Mouse (Mus musculus) urinary bladder, postnatal 36 days (tissue): Measurements from ENCODE around the gene Asb6.

Experiments
- DNase-seq, 2 experiments: peaks; one replicate each; pipeline ENCODE4 v3.0.0; 2022; ENCODE audit warnings: low spot score in 2 of 2, mixed read lengths in 1 of 2

Asb6 gene

DNA sequence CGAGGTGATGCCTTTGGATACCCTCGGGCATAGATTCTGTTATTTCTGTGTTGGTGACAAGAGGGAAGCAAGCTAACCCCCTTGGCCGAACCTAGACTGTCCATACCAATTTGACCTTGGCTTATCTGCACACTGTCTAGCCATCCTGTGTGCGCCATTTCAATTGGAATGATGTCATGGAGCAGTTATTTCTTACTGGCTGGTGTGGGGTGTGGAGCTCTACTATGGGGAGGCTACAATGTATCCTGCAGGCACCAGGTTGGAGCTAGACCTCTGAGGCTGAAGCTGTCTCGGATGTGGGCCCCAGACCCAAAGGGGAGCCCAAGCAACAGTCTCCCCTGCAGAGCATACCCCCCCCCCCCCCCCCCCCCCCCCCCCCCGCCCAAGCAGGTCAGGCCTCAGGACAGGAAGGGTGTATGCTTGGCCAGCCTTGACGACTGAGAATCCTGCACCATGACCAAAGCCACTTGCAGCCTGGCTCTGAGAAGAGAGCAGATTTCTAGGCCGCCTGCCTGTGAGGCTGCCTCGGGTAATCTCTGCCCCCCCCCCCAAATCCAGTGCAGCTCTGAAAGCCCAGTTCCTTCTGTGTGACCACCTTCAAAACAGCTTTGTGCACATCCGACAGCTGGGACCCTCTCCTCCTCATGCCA lies 4.4 kb upstream of the Asb6 start, which contains the start of gene Prrx2:
TSS of gene Prrx2 (plus strand) at position 600 of the 650 bp plus-strand sequence.
- DNase-seq: no peak

- no peak for DNase-seq
These were observed 3.5 kb upstream of the Asb6 start for GRCm38 (mm10) chr2:30833644-30834043.

- no peak for DNase-seq
These were observed 818 bp downstream of the Asb6 start for GRCm38 (mm10) chr2:30829315-30829714.

- peak; percentile 93 to 94 for DNase-seq
These were observed 2.2 kb downstream of the Asb6 start for GRCm38 (mm10) chr2:30827749-30828475.

DNA sequence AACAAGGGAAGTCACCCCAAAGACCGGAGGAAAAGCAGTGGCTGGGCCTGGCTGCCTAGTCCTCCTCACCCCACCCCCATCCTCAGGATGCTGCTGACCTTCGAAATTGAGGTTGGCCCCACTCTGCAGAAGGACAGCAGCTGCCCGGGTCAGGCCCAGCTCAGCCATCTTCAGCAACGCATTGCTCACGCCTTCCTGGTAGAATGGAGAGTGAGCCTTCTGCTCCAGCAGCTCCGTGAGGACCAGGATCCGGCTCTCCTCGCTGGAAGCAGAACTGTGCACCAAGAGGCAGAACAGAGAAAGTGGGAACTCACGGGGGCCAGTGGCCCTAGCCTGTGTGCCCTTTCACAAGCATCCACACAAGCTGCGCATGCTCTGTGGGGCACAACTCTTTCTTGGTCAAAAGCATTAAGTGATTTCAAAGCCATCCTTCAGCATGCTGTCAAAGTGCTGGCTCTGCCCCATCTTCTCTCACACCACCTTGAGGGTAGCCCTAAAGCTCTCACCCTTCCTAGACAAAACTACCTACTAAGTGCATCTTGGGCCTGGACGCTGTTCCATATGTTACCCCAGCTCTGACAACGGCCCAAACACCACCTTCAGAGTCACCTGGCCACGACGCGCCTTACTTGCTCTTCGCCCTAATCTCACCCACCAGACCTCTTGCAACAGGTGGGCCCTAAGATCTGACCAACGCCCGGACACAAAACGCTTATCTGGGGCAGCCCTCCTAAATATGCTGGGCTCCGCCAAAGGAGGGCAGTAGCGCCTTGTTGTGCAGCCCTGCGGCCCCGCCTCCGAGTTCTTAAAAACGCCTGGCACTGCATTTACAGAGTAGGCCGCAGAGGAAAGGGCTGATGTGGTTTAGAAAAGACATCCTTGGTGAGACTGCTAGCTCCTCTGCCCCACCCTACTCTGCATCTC lies 3.0 kb downstream of the Asb6 start:
- peak in 1 of 2 experiments; percentile 41 for DNase-seq

GRCm38 (mm10) chr2:30823385-30824153 lies 6.6 kb downstream of the Asb6 start:
- peak; percentile 41 to 59 for DNase-seq

GRCm38 (mm10) chr2:30822460-30822859 lies 7.7 kb downstream of the Asb6 start:
- no peak for DNase-seq

DNA sequence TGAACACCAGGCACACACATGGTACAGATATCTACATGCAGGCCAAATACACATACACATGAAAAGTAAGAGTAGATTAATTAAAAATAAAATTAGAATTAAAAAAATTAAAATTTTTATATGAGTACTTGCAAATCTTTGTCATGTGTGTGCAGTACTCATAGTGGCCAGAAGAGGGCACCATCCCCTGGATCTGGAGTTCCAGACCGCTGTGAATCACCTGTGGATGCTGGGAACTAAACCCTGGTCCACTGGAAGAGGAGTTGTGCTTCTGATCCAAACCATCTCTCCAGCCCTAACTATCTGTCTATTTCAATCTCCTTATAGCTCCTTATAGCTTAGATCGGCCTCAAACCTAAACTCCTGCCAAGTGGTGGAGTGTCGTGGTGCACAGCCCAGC lies 9.1 kb downstream of the Asb6 start:
- no peak for DNase-seq

GRCm38 (mm10) chr2:30819873-30820272 lies 10.3 kb downstream of the Asb6 start:
- no peak for DNase-seq

GRCm38 (mm10) chr2:30816383-30816782 lies 13.8 kb downstream of the Asb6 start:
- no peak for DNase-seq

- DNase-seq: no peak
These were observed 19.6 kb downstream of the Asb6 start for GRCm38 (mm10) chr2:30810573-30810972.

GRCm38 (mm10) chr2:30809503-30809902 lies 20.6 kb downstream of the Asb6 start:
- DNase-seq: no peak

DNA sequence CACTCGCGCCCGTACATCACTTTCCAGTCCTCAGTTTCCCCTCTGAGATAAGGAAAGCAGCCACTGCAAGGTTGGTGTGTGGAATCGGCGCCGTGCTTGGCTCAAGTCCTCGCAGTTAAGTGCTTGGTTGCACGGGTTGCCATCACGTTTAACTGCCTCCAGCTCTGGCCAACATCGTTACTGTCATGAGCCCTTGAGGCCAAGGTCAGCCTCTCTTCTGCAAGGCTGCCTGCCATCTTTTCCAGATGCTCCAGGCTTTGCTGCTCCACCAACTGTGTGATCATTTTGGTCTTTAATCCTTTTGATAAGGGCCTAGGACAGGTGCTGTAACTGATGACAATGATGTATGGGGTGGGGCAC lies 21.9 kb downstream of the Asb6 start:
- no peak for DNase-seq

- DNase-seq: peak; percentile 99 to 100
These were observed 22.4 kb downstream of the Asb6 start, which contains the start of gene Ntmt1 for GRCm38 (mm10) chr2:30807648-30808295. Gene Ntmt1 (plus strand): TSS chr2:30807826.

DNA sequence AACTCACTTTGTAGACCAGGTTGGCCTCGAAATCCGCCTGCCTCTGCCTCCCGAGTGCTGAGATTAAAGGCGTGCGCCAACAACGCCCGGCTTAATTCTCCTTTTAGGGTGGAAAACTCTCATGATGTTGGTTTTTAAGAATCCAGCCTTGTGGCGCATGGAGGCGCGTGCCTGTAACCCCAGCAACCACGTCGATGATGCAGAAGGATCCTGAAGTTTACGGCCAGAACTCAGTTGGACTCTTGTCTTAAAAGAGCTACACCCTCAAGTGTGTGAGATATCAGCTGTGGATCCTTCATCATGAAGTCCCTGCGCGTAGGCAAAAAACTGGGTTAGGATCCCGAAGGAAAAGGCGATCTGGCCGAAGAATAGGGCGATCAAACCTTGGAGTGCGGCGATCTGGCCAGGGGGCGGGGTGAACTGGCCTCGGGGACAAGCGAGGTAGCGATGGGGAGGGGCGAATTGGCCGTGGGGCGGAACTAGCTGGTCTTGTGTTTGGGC lies 22.9 kb downstream of the Asb6 start:
- DNase-seq: no peak

- DNase-seq: no peak
These were observed 24.1 kb downstream of the Asb6 start for GRCm38 (mm10) chr2:30805983-30806382.

- no peak for DNase-seq
These were observed 26.5 kb downstream of the Asb6 start, which contains the start of gene 1700001O22Rik for GRCm38 (mm10) chr2:30803604-30804003. Gene 1700001O22Rik (minus strand): TSS chr2:30803661.

GRCm38 (mm10) chr2:30801067-30801852 lies 28.9 kb downstream of the Asb6 start:
- DNase-seq: no peak

DNA sequence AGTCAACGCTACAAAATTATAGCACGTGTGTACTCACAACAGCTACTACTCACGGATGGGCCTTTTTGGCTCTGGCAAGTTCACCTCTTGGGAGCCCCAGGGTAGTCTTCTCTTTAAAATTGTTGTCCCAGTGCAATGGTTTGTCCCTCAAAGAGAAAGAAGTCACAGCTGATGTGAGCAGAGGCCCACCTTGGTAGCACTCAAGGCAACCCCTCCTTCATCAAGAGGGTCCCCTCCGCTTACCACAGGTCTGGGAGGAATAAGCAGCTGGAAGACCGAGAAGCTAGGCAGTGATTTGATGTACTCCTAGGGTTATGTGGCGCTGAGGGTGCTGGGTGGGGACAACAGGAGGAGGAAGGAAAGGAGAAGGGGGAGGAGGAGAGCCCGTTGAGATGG lies 29.5 kb downstream of the Asb6 start:
- DNase-seq: no peak

DNA sequence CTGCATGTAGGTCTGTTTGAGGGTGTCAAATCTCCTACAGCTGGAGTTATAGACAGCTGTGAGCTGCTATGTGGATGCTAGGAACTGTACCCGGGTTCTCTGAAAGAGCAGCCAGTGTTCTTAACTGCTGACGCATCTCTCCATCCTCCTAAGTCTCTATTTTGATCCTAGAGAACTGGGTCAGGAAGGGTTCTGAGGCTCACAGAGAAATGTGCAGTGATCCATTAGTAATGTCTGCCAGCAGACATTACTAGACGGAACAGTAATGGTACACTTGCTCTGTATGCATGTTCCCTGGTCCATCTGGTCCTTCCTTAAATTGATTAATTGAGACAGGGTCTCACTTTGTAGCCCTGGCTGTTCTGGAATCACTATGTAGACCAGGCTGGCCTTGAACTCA lies 30.7 kb downstream of the Asb6 start:
- no peak for DNase-seq
